Mouse (Mus musculus) layer of hippocampus, adult 9-11 months (tissue): ENCODE data around the gene Klk8.

Source experiments
- DNase-seq: peaks from one replicate; pipeline ENCODE4 v3.0.0; 2022

Klk8 gene

DNA sequence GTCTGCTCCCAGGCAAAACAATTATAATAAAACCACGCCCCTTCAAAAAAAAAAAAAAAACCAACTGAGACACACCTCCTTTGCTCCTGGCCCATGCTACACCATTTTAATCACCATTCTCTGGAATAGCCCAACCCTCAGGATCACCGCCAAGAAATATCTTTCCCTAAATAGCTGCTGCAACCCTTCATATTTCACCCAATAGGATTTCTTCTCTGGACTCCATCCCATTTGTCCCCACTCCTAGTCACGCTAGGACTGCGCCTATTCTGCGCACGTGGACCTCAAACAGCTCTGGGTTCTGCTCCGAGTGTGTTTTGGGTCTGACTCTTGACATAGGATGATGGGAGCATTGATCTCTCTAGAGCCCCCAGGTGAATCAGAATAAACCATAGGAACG lies 1.0 kb upstream of the Klk8 start:
- DNase-seq, result no peak

DNA sequence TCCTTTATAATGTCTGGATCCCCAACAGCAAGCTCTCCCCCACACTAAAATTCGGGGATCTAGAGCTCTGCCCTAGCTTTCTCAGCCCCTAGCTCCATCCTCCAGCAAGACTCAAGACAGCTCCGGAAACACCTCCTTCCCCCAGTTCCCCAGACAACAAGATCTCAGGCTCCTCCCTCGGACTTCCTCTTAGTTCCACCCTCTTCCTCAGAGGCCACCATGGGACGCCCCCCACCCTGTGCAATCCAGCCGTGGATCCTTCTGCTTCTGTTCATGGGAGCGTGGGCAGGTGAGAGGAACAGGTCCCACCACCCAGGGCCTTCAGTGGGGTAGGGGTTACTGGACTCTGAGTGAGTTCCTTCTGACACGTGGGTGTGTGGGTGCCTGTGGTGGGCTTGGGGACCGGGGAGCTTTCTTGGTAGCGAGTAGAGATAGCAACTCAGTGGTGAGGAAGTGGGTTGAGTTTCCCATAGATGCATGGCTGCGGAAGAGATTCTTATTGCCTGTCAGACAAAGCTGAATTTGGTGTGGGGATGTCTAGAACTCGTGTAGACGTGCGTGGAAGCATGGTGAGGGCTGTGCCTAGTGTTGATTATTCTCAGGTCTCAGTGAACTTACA lies 576 bp downstream of the Klk8 start:
- DNase-seq, result no peak

DNA sequence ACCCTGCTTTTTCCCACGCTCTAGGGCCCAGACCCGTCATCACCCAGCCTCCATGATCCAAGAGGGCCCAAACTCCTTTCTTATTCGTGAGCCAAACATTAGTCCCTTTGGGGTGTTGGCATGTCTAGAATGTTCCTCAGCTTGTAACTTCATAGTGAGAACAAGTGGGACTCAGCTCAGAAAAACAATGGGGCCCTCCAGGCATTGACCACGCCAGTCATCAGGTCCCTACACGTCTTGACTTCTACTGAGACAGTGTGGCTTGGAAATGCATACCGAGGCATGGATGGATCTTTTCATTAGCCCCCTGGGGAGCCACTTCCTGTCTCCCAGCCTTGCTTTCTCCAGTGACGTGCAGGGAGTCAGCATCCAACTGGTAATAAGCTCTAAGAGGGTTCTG lies 2.5 kb downstream of the Klk8 start:
- DNase-seq, result no peak

DNA sequence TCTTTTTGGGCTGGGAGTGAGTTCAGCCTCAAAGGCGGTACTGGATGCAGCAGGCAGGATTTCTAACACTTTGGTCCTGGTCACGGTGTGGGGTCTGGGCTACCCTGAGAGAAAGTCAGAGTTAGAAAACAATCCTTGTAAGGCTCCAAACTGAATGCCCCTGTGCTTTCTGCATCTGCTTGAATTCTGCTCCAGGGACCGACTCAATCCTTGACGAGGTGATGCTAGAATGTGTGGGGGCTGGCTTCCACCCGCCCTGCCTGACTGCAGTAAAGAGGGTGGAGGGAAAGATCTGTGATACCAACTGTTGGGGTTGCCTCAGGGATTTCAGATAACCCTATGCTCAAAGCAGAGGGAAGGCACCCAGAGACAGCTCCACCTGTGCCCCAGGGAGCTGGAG lies 13.6 kb downstream of the Klk8 start, which contains the start of gene Klk7:
TSS of gene Klk7 (plus strand) at position 301 of the 400 bp plus-strand sequence.
- DNase-seq, result no peak

DNA sequence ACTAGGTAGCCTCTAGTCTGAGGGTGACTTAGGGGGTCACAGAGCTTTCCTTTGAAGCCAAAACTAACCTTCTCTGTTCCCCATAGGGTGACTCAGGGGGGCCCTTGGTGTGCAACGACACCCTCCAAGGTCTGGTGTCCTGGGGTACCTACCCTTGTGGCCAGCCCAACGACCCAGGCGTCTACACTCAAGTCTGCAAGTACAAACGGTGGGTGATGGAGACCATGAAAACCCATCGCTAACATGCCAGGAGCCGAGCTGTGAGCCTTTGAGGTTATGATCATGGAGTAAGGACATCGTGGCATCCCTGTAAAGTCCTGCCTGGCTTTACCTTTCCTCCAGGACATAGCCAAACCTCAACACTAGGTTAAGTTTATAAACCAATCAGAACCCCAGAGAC lies 17.8 kb downstream of the Klk8 start:
- no peak for DNase-seq

DNA sequence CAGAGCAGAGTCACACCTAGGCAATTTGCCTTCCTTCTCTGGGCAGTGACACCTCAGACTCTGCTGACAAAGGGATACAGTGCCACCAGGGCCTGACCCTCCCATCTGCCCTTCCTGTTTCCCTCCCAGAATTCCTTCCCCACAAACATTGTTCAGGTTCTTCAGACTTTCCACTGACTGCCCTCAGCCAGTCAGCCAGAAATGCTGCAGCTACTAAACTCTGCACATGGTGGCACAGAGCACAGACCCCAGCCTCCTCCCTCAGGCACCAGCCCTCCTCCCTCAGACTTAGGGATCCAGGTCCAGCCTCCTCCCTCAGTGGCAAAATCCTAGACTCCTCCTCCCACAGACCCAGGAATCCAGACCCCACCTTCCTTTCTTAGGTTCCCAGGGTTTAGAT lies 19.4 kb downstream of the Klk8 start:
- no peak for DNase-seq

DNA sequence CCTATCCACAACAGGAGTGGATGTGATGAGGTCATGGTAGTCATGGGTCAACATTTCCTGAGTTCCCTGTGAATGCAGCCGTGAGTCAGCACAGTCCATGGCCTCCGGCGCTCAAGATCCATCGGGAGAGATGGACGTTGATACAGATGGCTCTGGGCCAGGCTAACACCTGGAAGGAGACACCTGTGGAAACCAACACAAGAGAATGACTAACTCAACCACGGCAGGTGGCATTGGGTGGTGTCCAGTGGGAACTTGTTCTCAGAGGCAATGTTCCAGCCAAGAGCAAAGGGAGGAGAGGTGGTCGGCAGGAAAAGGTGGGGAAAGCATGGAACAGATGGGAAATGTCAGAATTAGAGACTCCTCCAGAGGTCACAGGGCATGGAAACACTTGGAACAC lies 24.2 kb downstream of the Klk8 start:
- DNase-seq, result no peak

DNA sequence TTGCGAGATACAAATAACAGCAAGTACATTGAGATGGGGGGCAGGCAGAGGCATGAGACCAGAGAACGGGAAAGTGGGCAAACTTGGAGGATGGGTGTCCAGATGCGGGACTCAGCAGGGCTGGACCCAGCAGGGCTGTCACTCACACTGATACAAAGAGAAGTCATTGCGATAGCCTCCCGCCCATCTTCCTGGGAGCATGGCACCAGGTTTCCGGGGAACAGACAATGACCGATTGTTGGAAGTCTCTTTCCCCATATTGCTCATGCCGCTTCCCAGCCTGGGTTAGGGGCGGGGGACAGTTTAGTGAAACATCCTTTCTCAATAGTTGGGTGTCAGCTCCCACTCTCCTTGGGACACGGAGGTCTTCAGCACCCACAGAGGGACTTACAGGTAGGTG lies 26.8 kb downstream of the Klk8 start, which contains the start of gene Klk6:
TSS of gene Klk6 (plus strand) at position 301 of the 400 bp plus-strand sequence.
- DNase-seq, result no peak

DNA sequence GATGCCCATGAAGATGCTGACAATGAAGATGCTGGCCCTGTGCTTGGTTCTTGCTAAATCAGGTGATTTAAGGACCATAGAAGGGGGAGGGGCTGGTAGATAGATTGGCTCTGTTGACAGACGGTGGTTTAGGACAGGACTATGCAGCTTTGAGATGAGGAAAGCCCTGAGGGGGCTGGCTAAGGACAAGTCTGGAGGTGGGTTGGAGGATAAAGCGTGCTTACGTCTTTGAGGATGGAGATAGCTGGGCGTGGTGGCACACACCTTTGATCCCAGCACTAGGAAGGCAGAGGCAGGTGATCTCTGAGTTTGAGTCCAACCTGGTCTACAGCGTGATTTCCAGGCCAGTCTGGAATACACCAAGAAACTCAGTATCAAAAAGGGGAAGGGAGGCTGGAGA lies 28.7 kb downstream of the Klk8 start:
- no peak for DNase-seq

DNA sequence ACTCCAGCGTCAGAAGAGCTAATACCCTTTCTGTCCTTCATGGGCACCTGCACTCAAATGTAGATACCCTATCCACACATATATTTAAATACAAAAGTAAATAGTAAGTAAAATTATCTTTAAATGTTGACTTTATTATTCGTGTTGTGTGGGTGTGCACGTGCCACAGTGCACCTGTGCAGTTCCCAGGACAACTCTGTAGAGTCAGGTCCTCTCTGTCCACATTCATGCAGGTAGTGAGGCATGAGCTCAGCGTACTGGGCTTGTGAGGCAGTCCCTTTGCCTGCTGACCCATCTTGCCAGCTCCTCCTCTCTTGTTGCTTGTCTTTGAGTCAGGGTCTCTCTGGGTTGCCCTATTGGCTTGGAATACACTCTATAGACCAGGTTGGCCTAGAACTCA lies 30.3 kb downstream of the Klk8 start:
- DNase-seq, result no peak

DNA sequence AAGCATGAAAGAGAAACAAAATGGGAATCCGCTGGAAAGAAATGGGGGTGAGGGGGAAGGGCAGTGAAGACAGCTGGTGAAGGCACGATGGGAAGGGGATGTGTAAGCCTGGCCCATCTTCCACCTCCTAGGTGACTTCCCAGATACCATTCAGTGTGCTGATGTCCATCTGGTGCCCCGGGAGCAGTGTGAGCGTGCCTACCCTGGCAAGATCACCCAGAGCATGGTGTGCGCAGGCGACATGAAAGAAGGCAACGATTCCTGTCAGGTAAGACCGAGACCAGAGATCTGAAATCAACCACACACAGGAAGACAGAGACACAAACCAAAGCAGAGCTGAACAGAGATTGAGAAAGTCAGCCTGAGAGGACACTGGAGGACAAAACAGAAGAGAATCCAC lies 31.6 kb downstream of the Klk8 start:
- no peak for DNase-seq

DNA sequence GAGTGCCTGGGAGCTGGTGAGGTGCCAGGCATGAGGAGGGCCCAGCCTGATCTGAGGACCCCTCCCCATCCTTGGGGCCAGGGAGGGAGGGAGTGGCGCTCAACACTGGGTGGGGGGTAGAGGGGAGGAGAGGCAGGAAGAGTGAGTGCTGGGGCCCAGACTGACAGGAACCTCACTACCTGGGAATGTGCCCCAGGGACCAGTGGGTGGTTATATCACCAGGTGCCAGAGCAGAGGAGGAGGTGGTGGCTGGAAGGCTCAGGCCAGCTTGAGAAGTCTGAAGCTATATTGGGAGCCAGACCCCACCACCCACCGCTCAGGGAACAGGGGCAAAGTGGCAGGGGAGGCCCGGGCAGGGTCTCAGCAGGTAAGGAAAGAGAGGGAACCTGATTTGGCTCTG lies 44.3 kb downstream of the Klk8 start, which contains the start of gene Klk5:
TSS of gene Klk5 (plus strand) at position 271 of the 400 bp plus-strand sequence.
- DNase-seq, result no peak

DNA sequence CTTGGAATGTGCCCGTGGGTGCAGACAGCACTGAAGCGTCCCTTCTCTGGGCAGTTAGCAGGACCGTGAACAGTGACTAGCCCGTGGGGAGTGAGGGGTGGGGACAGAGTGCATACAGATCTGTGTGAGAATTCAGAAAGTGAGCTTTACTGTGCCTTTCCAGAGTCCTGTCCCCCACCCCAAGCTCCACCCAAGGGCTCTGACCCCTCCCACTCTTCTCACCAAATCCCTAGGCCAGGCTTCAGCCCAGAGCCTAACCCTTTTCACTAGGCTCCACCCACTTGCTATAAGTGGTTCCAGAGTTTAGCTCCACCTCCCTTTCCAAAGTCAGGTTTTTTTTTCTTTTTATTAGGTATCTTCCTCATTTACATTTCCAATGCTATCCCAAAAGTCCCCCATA lies 46.4 kb downstream of the Klk8 start:
- DNase-seq, result no peak

DNA sequence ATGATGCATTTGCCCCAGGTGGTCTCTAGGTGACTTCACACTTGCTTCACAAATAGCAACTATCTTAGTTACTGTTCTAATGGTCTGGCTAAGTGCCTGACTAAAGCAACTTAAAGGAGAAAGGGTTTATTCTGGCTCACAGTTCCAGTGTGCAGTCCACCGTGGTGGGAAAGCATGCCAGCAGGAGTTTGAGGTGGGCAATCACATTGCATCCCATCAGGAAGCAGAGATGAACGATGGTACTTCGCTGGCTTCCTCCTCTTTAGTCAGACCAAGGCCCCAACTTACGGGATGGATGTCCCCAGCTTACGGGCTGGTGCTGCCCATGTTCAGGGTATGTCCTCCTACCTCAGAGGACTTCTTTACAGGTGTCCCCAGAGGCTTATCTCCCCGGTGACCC lies 54.2 kb downstream of the Klk8 start:
- no peak for DNase-seq
